Mouse (Mus musculus) liver, embryonic 14.5 days (tissue): ENCODE measurements around the gene Rem1.
A peak's percentile ranks its signal among the peaks of the same experiment; 100 is the strongest.

Experiments
- CTCF ChIP-seq: IDR thresholded peaks from 2 replicates; pipeline ENCODE4 v1.5.1; 2016; ENCODE audit warnings: antibody characterized with exemption, low read depth, control low read depth
- EP300 ChIP-seq: IDR thresholded peaks from 2 replicates; pipeline ENCODE4 v1.6.1; 2016; ENCODE audit warnings: antibody characterized with exemption, low read depth

DNA sequence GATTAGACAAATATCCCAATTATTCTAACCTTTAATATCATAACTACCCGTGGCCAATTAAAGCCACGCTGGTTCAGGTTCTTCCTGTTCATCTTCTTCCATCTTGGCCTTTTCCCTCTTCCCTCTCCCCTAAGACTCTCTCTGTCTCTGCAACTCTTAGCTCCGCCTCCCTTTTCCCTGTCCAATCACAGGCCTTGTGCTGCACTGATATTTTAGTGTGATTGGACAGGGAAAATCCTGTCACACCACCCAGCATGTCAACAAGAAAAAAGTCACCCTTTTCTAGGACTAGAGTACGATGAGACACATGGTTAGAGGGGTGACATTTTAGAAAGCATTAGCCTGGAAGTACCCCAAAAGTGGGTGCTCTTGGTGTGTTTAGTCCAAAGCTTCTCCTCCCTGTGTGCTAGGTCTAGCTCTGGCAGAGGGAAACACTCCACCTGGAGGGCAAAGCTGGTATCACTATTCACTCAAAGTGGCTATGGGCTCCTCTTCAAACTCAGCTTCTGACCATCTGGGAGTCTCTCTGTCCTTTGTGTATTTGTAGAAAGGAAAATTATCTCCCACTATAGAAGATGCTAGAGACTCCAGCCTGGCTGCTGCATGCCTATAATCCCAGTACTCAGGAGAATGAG is 39.7 kb upstream of the Rem1 start:
- TF ChIP-seq CTCF (peak; percentile 39), EP300 (no peak)
